Mouse (Mus musculus): ENCODE results near the gene 2610028H24Rik. TPM values are rescaled to one million over a fixed set of nuclear protein-coding genes. Genes with fewer than 3 reads are reported as not detected.

2610028H24Rik gene
- polyA plus RNA-seq, 1 experiment from 2014 or later = not detected

- ATAC-seq = no peak
- Histone ChIP-seq H3K4me2 (no peak overlapping the region), H3K36me3 (ENCODE audit: poor library complexity, severe bottlenecking) (peaks cover 30% of the 10 kb centered on the region), H3K4me1 (no peaks in the 10 kb centered on the region), H3K27ac (no peak overlapping the region), H3K4me3 (no peak overlapping the region), H3K9ac (no peak overlapping the region), H3K9me3 (replicated peaks) (peaks cover 5% of the 10 kb centered on the region; the same call in 1 of the 2 replicates), H3K27me3 (no peaks in the 10 kb centered on the region)
- 97% methylated on average over 1 of the region's 1 CpGs for WGBS
Observed at GRCm38 (mm10) chr10:76461255-76461654, 12.4 kb downstream of the 2610028H24Rik start.

DNA sequence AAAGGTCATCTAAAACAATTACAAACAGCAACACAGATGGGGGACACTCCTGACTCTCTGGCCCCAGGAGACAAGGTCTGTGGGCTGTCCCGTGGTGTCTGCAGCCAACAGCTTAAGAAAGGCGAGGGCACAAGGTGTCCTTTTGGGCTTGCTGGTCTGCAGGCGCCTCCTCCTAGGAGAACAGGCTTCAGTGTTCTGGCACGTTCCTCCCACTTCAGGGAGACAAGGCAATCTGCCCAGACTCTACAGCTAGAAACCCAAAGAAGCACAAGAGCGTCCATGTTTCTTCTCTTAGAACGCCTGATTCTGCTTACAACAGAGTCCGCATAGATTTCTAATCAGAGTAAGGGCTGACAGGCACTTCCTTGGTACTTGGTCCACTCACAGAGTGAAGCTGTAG, 13.4 kb downstream of the 2610028H24Rik start:
- H3K9me3 ChIP-seq (replicated peaks) = peaks cover 5% of the 10 kb centered on the region; the same call in 1 of the 2 replicates
- 95% methylated on average over 7 of the region's 7 CpGs for WGBS
- peaks cover 30% of the 10 kb centered on the region for H3K36me3 ChIP-seq (ENCODE audit: poor library complexity, severe bottlenecking)
- H3K4me3 ChIP-seq = no peak overlapping the region
- H3K27ac ChIP-seq = no peak overlapping the region
- no peak overlapping the region for H3K9ac ChIP-seq
- H3K4me1 ChIP-seq = no peaks in the 10 kb centered on the region
- H3K27me3 ChIP-seq = no peaks in the 10 kb centered on the region
- no peak overlapping the region for H3K4me2 ChIP-seq
- ATAC-seq = no peak

GRCm38 (mm10) chr10:76462721-76463120, 13.8 kb downstream of the 2610028H24Rik start:
- Histone ChIP-seq H3K27ac (no peak overlapping the region), H3K4me2 (no peak overlapping the region), H3K9ac (no peak overlapping the region), H3K9me3 (replicated peaks) (peaks cover 5% of the 10 kb centered on the region; the same call in 1 of the 2 replicates), H3K4me1 (0 out of 2 replicates have a peak, but pooled peaks cover 2% of the 10 kb centered on the region), H3K27me3 (no peaks in the 10 kb centered on the region), H3K4me3 (no peak overlapping the region), H3K36me3 (ENCODE audit: poor library complexity, severe bottlenecking) (peaks cover 30% of the 10 kb centered on the region)
- WGBS = 82% methylated on average over 6 of the region's 6 CpGs
- ATAC-seq = no peak

GRCm38 (mm10) chr10:76468203-76469162, 19.6 kb downstream of the 2610028H24Rik start, which contains the start of the genes Mcm3ap and Ybey:
Gene Mcm3ap, plus strand, starts transcription at chr10:76468927.
Gene Ybey, minus strand, starts transcription at chr10:76469114.
- Histone ChIP-seq H3K9ac (peak within 1 kb of the TSS; percentile 85), H3K36me3 (ENCODE audit: poor library complexity, severe bottlenecking) (peaks cover 49% of the 10 kb centered on the region), H3K27ac (peak within 1 kb of the TSS; percentile 85), H3K4me3 (peak within 1 kb of the TSS; percentile 67), H3K27me3 (no peaks in the 10 kb centered on the region), H3K4me1 (peaks cover 20% of the 10 kb centered on the region), H3K4me2 (peak within 1 kb of the TSS; percentile 66), H3K9me3 (replicated peaks) (no peaks in the 10 kb centered on the region)
- 2% methylated on average over 55 of the region's 55 CpGs for WGBS
- peak; percentile 99 for ATAC-seq

DNA sequence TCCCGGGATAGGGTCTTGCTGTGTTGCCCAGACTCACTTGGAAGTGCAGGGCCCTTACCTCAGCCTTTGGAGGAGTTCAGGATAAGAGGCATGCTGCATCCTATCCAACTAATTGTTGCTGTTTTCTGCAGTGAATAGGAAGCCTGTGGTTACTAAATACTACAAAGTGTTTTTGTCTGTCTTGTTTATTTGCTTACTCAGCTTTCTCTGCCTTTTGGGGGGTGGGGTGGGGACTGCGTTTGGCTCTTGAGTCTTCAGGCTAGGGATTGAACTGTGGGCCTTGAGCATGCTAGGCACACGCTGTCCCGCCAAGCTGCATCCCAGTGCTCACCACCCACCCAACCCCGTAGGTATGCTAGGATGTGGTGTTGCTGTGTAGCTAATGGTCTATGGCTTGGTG, 24.9 kb downstream of the 2610028H24Rik start:
- no peak overlapping the region for H3K4me2 ChIP-seq
- H3K9me3 ChIP-seq (replicated peaks) = no peaks in the 10 kb centered on the region
- WGBS = 90% methylated on average over 5 of the region's 5 CpGs
- no peaks in the 10 kb centered on the region for H3K27me3 ChIP-seq
- no peak overlapping the region for H3K4me3 ChIP-seq
- no peak for ATAC-seq
- peaks cover 19% of the 10 kb centered on the region for H3K4me1 ChIP-seq
- peaks cover 80% of the 10 kb centered on the region for H3K36me3 ChIP-seq (ENCODE audit: poor library complexity, severe bottlenecking)
- H3K9ac ChIP-seq = peak overlapping the region; percentile 21; the same call in 1 of the 2 replicates
- H3K27ac ChIP-seq = no peak overlapping the region

- no peak overlapping the region for H3K4me2 ChIP-seq
- H3K4me3 ChIP-seq = no peak overlapping the region
- no peak overlapping the region for H3K9ac ChIP-seq
- WGBS = 91% methylated on average over 13 of the region's 13 CpGs
- peaks cover 97% of the 10 kb centered on the region for H3K36me3 ChIP-seq (ENCODE audit: poor library complexity, severe bottlenecking)
- H3K9me3 ChIP-seq (replicated peaks) = no peaks in the 10 kb centered on the region
- no peak overlapping the region for H3K27ac ChIP-seq
- H3K27me3 ChIP-seq = no peaks in the 10 kb centered on the region
- no peaks in the 10 kb centered on the region for H3K4me1 ChIP-seq
- ATAC-seq = no peak
Observed at GRCm38 (mm10) chr10:76480851-76481250, 32.0 kb downstream of the 2610028H24Rik start.

GRCm38 (mm10) chr10:76481480-76481879, 32.6 kb downstream of the 2610028H24Rik start:
- Histone ChIP-seq H3K9ac (no peak overlapping the region), H3K27me3 (no peaks in the 10 kb centered on the region), H3K4me1 (no peaks in the 10 kb centered on the region), H3K36me3 (ENCODE audit: poor library complexity, severe bottlenecking) (peaks cover 97% of the 10 kb centered on the region), H3K27ac (no peak overlapping the region), H3K4me2 (no peak overlapping the region), H3K9me3 (replicated peaks) (no peaks in the 10 kb centered on the region), H3K4me3 (no peak overlapping the region)
- WGBS = 95% methylated on average over 6 of the region's 6 CpGs
- ATAC-seq = no peak

DNA sequence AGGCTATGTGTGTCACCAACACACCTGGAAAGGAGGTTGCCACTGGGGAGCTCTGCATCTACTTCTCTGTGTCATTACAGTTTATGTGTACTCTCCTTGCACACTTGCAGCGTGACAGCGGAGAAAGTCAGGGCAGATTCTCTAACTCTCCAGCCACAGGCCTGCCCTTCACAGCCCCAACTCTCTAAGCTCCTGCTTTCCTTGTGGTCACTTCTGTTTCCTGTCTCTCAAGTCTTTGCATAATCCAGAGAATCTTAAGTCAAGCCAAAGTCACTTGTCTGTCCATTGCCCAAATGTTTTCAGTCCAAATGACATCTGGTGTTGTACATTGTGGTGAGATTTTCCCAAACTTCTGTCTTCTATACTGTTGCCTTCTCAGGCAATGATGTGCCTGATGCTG, 37.4 kb downstream of the 2610028H24Rik start:
- no peak overlapping the region for H3K4me2 ChIP-seq
- H3K9ac ChIP-seq = no peak overlapping the region
- 96% methylated on average over 2 of the region's 2 CpGs for WGBS
- no peaks in the 10 kb centered on the region for H3K27me3 ChIP-seq
- H3K36me3 ChIP-seq (ENCODE audit: poor library complexity, severe bottlenecking) = peaks cover 97% of the 10 kb centered on the region
- H3K27ac ChIP-seq = no peak overlapping the region
- H3K9me3 ChIP-seq (replicated peaks) = no peaks in the 10 kb centered on the region
- H3K4me3 ChIP-seq = no peak overlapping the region
- ATAC-seq = no peak
- H3K4me1 ChIP-seq = no peaks in the 10 kb centered on the region

DNA sequence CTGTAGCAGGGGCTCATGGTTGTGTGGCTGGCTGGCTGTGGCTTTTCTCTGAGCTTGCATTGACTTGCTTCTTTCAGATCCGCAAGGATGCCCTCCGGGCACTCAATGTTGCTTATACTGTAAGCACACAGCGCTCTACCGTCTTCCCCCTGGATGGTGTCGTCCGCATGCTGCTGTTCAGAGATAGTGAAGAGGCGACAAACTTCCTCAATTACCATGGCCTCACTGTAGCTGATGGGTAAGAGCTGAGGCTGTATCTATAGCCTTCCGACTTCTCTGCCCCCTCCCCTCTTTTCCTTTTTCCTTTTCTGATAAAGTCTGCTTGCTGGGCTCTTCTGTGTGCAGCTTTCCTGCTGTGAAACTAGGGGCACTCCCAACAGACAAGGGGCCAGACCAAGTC, 39.4 kb downstream of the 2610028H24Rik start:
- H3K4me3 ChIP-seq = no peak overlapping the region
- no peaks in the 10 kb centered on the region for H3K4me1 ChIP-seq
- peaks cover 95% of the 10 kb centered on the region for H3K36me3 ChIP-seq (ENCODE audit: poor library complexity, severe bottlenecking)
- no peak for ATAC-seq
- H3K4me2 ChIP-seq = no peak overlapping the region
- H3K27me3 ChIP-seq = no peaks in the 10 kb centered on the region
- H3K27ac ChIP-seq = no peak overlapping the region
- H3K9ac ChIP-seq = no peak overlapping the region
- H3K9me3 ChIP-seq (replicated peaks) = no peaks in the 10 kb centered on the region
- 95% methylated on average over 8 of the region's 8 CpGs for WGBS

DNA sequence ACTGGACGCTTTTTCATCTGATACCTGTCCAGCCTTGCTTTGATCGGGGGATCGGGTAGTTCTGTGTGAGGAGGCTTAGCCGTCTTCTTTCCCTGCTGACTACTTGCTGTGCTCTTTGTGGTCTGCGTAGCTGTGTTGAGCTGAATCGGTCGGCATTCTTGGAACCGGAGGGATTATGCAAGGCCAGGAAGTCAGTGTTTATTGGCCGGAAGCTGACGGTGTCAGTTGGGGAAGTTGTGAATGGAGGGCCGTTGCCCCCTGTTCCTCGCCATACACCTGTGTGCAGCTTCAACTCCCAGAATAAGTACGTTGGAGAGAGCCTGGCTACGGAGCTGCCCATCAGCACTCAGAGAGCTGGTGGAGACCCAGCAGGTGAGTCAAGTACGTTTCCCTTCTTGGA, 40.3 kb downstream of the 2610028H24Rik start:
- Histone ChIP-seq H3K4me2 (no peak overlapping the region), H3K9ac (no peak overlapping the region), H3K27me3 (no peaks in the 10 kb centered on the region), H3K4me1 (no peaks in the 10 kb centered on the region), H3K4me3 (no peak overlapping the region), H3K36me3 (ENCODE audit: poor library complexity, severe bottlenecking) (peaks cover 95% of the 10 kb centered on the region), H3K9me3 (replicated peaks) (no peaks in the 10 kb centered on the region), H3K27ac (no peak overlapping the region)
- ATAC-seq = no peak
- WGBS = 93% methylated on average over 15 of the region's 15 CpGs

DNA sequence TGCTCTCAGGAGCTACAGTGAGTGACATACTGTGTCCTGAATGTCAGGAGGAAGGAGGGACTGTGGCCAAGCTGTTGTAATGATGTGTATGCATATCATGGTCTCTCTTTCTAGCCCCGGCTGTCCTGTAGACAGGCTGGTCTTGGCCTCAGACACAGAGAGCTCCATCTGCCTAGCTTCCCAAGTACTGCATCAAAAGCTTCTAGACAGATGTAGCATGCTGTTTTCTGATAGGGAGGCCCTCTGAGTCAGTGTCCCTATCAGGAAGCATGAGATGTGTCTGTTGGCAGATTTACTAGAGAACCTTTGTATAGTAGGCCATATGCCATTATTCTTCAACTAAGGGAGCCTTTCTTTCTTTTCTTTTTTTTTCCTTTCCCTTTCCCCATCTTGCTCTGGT, 44.6 kb downstream of the 2610028H24Rik start:
- Histone ChIP-seq H3K4me2 (no peak overlapping the region), H3K4me1 (no peaks in the 10 kb centered on the region), H3K4me3 (no peak overlapping the region), H3K36me3 (ENCODE audit: poor library complexity, severe bottlenecking) (peaks cover 89% of the 10 kb centered on the region), H3K9me3 (replicated peaks) (no peaks in the 10 kb centered on the region), H3K9ac (no peak overlapping the region), H3K27ac (no peak overlapping the region), H3K27me3 (no peaks in the 10 kb centered on the region)
- no peak for ATAC-seq
- 72% methylated on average over 1 of the region's 1 CpGs for WGBS

- no peaks in the 10 kb centered on the region for H3K9me3 ChIP-seq (replicated peaks)
- H3K36me3 ChIP-seq (ENCODE audit: poor library complexity, severe bottlenecking) = peaks cover 89% of the 10 kb centered on the region
- H3K4me2 ChIP-seq = no peak overlapping the region
- no peaks in the 10 kb centered on the region for H3K4me1 ChIP-seq
- no peak overlapping the region for H3K4me3 ChIP-seq
- no peak overlapping the region for H3K9ac ChIP-seq
- no peak for ATAC-seq
- H3K27ac ChIP-seq = no peak overlapping the region
- 95% methylated on average over 6 of the region's 6 CpGs for WGBS
- H3K27me3 ChIP-seq = no peaks in the 10 kb centered on the region
Observed at GRCm38 (mm10) chr10:76495501-76495900, 46.6 kb downstream of the 2610028H24Rik start.

Measured in forebrain, embryonic 13.5 days (tissue).